Mouse (Mus musculus) bone marrow, adult 2 months (tissue): ENCODE results near the gene Grb2.

Experiments
- CTCF ChIP-seq: fragments of 200-500 bp; IDR thresholded peaks from 2 replicates; pipeline ENCODE4 v1.5.1; 2011; ENCODE audit warnings: low read length, control low read depth; ENCODE audit not compliant: control insufficient read depth, insufficient read depth
- POLR2A ChIP-seq: fragments of 200-500 bp; IDR thresholded peaks from 2 replicates; pipeline ENCODE4 v1.6.1; 2011; ENCODE audit warnings: low read depth, mild to moderate bottlenecking, control low read depth, low read length, borderline replicate concordance; ENCODE audit not compliant: control insufficient read depth

GRCm38 (mm10) chr11:115716410-115717338 lies 8.3 kb upstream of the Grb2 start:
- TF ChIP-seq CTCF (no peak), POLR2A (no peak)
